Mouse (Mus musculus): ENCODE measurements at regions not wholly inside any gene's neighbourhood (a gene's known extent, or its start where the extent isn't known, plus 50 kb on each side); places are given as distances from the start of the nearest gene placed in this dataset.
"Not testable (repeated sequence)": the region's sequence is repeated elsewhere in the genome, so short reads cannot be mapped to it uniquely, and the experiment has no call there.

DNA sequence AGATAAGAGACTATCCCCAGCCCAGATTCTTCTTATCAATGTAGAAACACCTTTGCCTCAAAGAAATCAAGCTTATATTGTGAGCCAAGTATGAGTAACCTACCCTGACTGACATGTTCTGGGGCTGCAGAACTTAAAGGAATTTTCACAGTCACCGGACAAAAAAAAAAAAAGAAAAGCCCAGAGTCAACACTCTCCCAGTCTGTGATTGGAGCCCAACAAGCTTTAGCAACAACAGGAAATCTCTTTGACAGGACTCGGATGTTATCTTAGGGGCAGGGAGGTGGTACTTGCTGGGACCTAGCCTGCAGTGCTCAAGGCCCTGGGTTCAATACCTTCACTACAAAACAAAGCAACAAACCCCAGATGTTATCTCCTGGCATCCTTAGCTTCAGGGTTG lies 114.2 kb downstream of the Nectin1 start:
- 33% methylated on average over 2 of the region's 2 CpGs for WGBS
- Histone ChIP-seq H3K4me3 (no peak overlapping the region), H3K27me3 (replicated peaks; ENCODE audit: low read depth, poor library complexity, severe bottlenecking) (peaks cover 43% of the 10 kb centered on the region), H3K4me1 (peaks cover 13% of the 10 kb centered on the region), H3K27ac (replicated peaks) (no peak overlapping the region), H3K9me3 (no peaks in the 10 kb centered on the region), H3K36me3 (replicated peaks) (no peaks in the 10 kb centered on the region)
- no peak for DNase-seq (ENCODE audit: low spot score)

DNA sequence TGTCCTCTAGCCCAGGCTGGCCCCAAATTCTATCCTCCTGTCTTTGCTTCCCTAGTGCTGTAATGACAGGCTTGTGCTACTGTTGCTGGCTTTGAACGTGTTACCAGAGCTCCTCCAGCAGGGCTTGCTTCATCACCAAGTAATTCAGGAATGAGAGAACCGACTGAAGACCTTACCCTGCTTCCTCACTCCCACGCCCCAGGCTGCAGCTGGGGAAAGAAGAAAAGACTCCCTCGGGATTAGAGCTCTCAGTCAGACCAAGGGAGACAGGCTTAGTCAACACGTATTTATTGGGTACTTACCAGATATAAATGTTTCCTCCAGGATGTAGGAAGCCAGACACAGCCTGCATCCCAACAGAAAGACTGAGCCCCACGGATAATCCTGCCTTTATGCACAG lies 115.0 kb downstream of the Nectin1 start:
- Histone ChIP-seq H3K4me3 (no peak overlapping the region), H3K36me3 (replicated peaks) (no peaks in the 10 kb centered on the region), H3K9me3 (no peaks in the 10 kb centered on the region), H3K4me1 (peaks cover 20% of the 10 kb centered on the region), H3K27ac (replicated peaks) (no peak overlapping the region), H3K27me3 (replicated peaks; ENCODE audit: low read depth, poor library complexity, severe bottlenecking) (peaks cover 48% of the 10 kb centered on the region)
- 32% methylated on average over 6 of the region's 6 CpGs for WGBS
- DNase-seq (ENCODE audit: low spot score): no peak

DNA sequence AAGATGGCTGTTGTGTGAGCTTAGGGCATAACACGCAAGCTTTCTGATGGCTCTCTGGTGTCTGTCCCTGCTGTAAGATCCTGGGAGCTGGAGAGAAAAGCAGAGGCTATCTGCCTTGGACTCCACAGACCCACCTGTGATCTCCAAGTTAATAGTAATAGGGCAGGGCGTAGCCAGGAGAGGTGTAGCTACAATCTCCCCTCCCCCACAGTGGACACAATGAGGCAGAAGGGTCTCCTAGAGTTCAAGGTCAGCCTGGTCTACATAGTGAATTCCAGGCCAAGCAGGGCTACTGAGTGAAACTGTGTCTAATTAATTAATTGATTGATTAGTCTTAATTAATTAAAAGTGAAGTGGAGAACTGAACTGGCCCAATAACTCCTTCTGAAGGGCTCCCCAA lies 116.5 kb downstream of the Nectin1 start:
- no peak for DNase-seq (ENCODE audit: low spot score)
- 93% methylated on average over 2 of the region's 2 CpGs for WGBS
- Histone ChIP-seq H3K9me3 (no peaks in the 10 kb centered on the region), H3K27me3 (replicated peaks; ENCODE audit: low read depth, poor library complexity, severe bottlenecking) (peaks cover 59% of the 10 kb centered on the region), H3K4me1 (peaks cover 20% of the 10 kb centered on the region), H3K27ac (replicated peaks) (no peak overlapping the region), H3K4me3 (no peak overlapping the region), H3K36me3 (replicated peaks) (no peaks in the 10 kb centered on the region)

- DNase-seq (ENCODE audit: low spot score): no peak
- WGBS: 25% methylated on average over 10 of the region's 10 CpGs
- peaks cover 57% of the 10 kb centered on the region for H3K27me3 ChIP-seq (replicated peaks; ENCODE audit: low read depth, poor library complexity, severe bottlenecking)
Measured at GRCm38 (mm10) chr9:43861375-43861774, 117.6 kb downstream of the Nectin1 start.

GRCm38 (mm10) chr9:43862034-43862433 lies 118.2 kb downstream of the Nectin1 start:
- H3K27ac ChIP-seq (replicated peaks); H3K36me3 ChIP-seq (replicated peaks); H3K4me3 ChIP-seq; H3K9me3 ChIP-seq; DNase-seq (ENCODE audit: low spot score): not testable (repeated sequence)
- H3K4me1 ChIP-seq: peaks cover 20% of the 10 kb centered on the region
- H3K27me3 ChIP-seq (replicated peaks; ENCODE audit: low read depth, poor library complexity, severe bottlenecking): peaks cover 57% of the 10 kb centered on the region
- WGBS: 17% methylated on average over 11 of the region's 11 CpGs

More at GRCm38 (mm10) chr9:43861375-43861774, 117.6 kb downstream of the Nectin1 start:
- Histone ChIP-seq H3K36me3 (replicated peaks) (no peaks in the 10 kb centered on the region), H3K9me3 (no peaks in the 10 kb centered on the region), H3K4me3 (no peak overlapping the region), H3K27ac (replicated peaks) (no peak overlapping the region), H3K4me1 (peaks cover 20% of the 10 kb centered on the region)

- H3K9me3 ChIP-seq: no peaks in the 10 kb centered on the region
- peaks cover 66% of the 10 kb centered on the region for H3K27me3 ChIP-seq (replicated peaks; ENCODE audit: low read depth, poor library complexity, severe bottlenecking)
- WGBS: 1% methylated on average over 30 of the region's 30 CpGs
- H3K27ac ChIP-seq (replicated peaks): peak overlapping the region; percentile 20; the same call in 1 of the 2 replicates
- H3K4me1 ChIP-seq: peaks cover 20% of the 10 kb centered on the region
- peak overlapping the region; percentile 47 for H3K4me3 ChIP-seq
- DNase-seq (ENCODE audit: low spot score): peak; percentile 60
- no peaks in the 10 kb centered on the region for H3K36me3 ChIP-seq (replicated peaks)
Measured at GRCm38 (mm10) chr9:43863609-43864397, 120.0 kb downstream of the Nectin1 start.

DNA sequence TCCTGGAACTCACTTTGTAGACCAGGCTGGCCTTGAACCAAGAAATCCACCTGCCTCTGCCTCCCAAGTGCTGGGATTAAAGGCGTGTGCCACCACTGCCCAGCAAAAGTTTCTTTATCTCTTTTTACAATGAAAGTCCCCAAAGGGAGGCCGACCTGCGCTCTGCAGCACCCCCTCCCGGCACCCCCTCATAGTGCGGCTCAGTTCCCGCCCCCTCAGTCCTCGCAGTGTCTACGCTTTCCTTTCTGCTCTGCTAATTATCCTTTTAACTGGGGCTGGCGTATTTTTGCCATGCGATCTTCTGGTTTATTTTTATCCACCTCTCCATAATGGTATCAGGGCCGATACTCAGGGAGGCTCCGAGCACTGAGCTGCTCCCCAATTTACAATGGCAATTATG lies 123.0 kb downstream of the Nectin1 start:
- peaks cover 20% of the 10 kb centered on the region for H3K4me1 ChIP-seq
- H3K4me3 ChIP-seq: no peak overlapping the region
- 77% methylated on average over 12 of the region's 12 CpGs for WGBS
- H3K27ac ChIP-seq (replicated peaks): no peak overlapping the region
- H3K36me3 ChIP-seq (replicated peaks): no peaks in the 10 kb centered on the region
- H3K9me3 ChIP-seq: no peaks in the 10 kb centered on the region
- H3K27me3 ChIP-seq (replicated peaks; ENCODE audit: low read depth, poor library complexity, severe bottlenecking): peaks cover 65% of the 10 kb centered on the region
- DNase-seq (ENCODE audit: low spot score): no peak

- Histone ChIP-seq H3K36me3 (replicated peaks) (no peaks in the 10 kb centered on the region), H3K4me3 (no peak overlapping the region), H3K27me3 (replicated peaks; ENCODE audit: low read depth, poor library complexity, severe bottlenecking) (peaks cover 34% of the 10 kb centered on the region), H3K4me1 (peaks cover under 1% of the 10 kb centered on the region; the same call in 1 of the 2 replicates), H3K27ac (replicated peaks) (no peak overlapping the region), H3K9me3 (no peaks in the 10 kb centered on the region)
- no peak for DNase-seq (ENCODE audit: low spot score)
- 91% methylated on average over 2 of the region's 2 CpGs for WGBS
Measured at GRCm38 (mm10) chr9:43873841-43874240, 130.1 kb downstream of the Nectin1 start.

GRCm38 (mm10) chr9:43874332-43874731 lies 130.5 kb downstream of the Nectin1 start:
- Histone ChIP-seq H3K4me3 (no peak overlapping the region), H3K36me3 (replicated peaks) (no peaks in the 10 kb centered on the region), H3K27me3 (replicated peaks; ENCODE audit: low read depth, poor library complexity, severe bottlenecking) (peaks cover 36% of the 10 kb centered on the region), H3K4me1 (peaks cover 5% of the 10 kb centered on the region), H3K27ac (replicated peaks) (no peak overlapping the region), H3K9me3 (no peaks in the 10 kb centered on the region)
- DNase-seq (ENCODE audit: low spot score): no peak
- 88% methylated on average over 5 of the region's 5 CpGs for WGBS

- WGBS: 4% methylated on average over 24 of the region's 24 CpGs
- Histone ChIP-seq H3K27ac (replicated peaks) (no peak overlapping the region), H3K27me3 (replicated peaks; ENCODE audit: low read depth, poor library complexity, severe bottlenecking) (peaks cover 68% of the 10 kb centered on the region), H3K4me3 (peak overlapping the region; percentile 52), H3K36me3 (replicated peaks) (no peaks in the 10 kb centered on the region), H3K4me1 (peaks cover 17% of the 10 kb centered on the region), H3K9me3 (no peaks in the 10 kb centered on the region)
- peak; percentile 26 for DNase-seq (ENCODE audit: low spot score)
Measured at GRCm38 (mm10) chr9:43879220-43879968, 135.6 kb downstream of the Nectin1 start.

- Histone ChIP-seq H3K36me3 (replicated peaks) (no peaks in the 10 kb centered on the region), H3K9me3 (no peaks in the 10 kb centered on the region), H3K4me1 (peaks cover 17% of the 10 kb centered on the region), H3K4me3 (peak overlapping the region; percentile 52), H3K27ac (replicated peaks) (no peak overlapping the region), H3K27me3 (replicated peaks; ENCODE audit: low read depth, poor library complexity, severe bottlenecking) (peaks cover 72% of the 10 kb centered on the region)
- DNase-seq (ENCODE audit: low spot score): peak; percentile 70
- 1% methylated on average over 26 of the region's 26 CpGs for WGBS
Measured at GRCm38 (mm10) chr9:43879969-43880396, 136.2 kb downstream of the Nectin1 start.

DNA sequence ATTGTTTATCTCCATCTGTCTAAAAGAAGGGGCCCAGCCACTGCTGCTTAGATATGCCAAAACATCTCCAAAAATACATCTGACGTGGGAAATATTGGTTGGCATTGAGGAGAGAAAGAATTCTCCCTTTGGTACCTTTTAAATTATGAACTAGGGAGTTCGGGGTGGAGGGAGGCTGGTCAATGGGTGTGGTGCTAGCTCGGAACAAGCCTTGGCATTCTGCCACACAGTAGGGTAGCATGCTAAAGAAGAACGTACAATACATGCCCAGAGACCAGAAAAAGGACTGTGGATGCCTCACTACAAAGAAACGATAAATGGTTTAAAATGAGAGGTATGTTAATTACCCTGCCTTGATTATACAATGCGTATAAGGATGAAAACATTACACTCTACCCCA lies 149.3 kb downstream of the Nectin1 start:
- DNase-seq (ENCODE audit: low spot score): no peak
- 81% methylated on average over 6 of the region's 6 CpGs for whole genome bisulfite sequencing
- 0 out of 2 replicates have a peak, but pooled peaks cover 5% of the 10 kb centered on the region for H3K27me3 ChIP-seq (replicated peaks; ENCODE audit: low read depth, poor library complexity, severe bottlenecking)
- H3K36me3 ChIP-seq (replicated peaks): no peaks in the 10 kb centered on the region
- H3K9me3 ChIP-seq: no peaks in the 10 kb centered on the region
- H3K4me3 ChIP-seq: no peak overlapping the region
- peaks cover 19% of the 10 kb centered on the region for H3K4me1 ChIP-seq
- H3K27ac ChIP-seq (replicated peaks): no peak overlapping the region

GRCm38 (mm10) chr9:43899239-43899638 lies 143.9 kb upstream of the Thy1 start:
- H3K4me3 ChIP-seq: no peak overlapping the region
- H3K4me1 ChIP-seq: peaks cover 39% of the 10 kb centered on the region
- WGBS: 59% methylated on average over 4 of the region's 4 CpGs
- no peaks in the 10 kb centered on the region for H3K27me3 ChIP-seq (replicated peaks; ENCODE audit: low read depth, poor library complexity, severe bottlenecking)
- no peaks in the 10 kb centered on the region for H3K36me3 ChIP-seq (replicated peaks)
- H3K27ac ChIP-seq (replicated peaks): no peak overlapping the region
- no peaks in the 10 kb centered on the region for H3K9me3 ChIP-seq
- DNase-seq (ENCODE audit: low spot score): no peak

All from embryonic facial prominence, embryonic 10.5 days (tissue).